Mouse (Mus musculus): ENCODE measurements around the gene Ddx1. TPM values are rescaled to one million over a fixed set of nuclear protein-coding genes. Genes with fewer than 3 reads are reported as not detected.

The Ddx1 gene
- total and polyA plus RNA-seq, 3 experiments = 75.8 to 242 (median 117) TPM

DNA sequence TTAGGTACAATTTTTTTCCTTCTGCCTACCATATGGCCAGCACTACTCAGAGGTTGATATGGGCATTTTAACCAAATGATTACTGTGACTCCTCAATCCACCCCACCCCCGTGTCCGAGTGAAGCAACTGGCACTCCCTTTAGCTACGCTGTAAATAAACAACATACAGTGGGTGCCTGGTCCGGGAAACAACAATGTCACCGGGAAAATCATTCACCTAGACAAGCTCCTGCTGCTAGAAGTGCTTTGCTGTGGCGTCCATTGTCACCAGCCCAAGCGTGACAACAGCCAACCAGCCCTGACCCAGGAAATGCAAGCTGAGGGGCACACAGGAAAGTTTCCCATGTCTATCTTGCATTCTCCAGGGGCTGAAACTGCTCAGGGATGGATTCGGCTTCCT lies 66.8 kb downstream of the Ddx1 start:
- dilution Hi-C loops (cut with MboI; ENCODE audit: extremely low pct_ligation_motif_present, extremely low pct_unique_long_range_greater_than_20kb, low sequenced_read_pairs) = no loop called here
- no peak overlapping the region for H3K4me2 ChIP-seq (ENCODE audit: insufficient read depth, low read depth, poor library complexity, severe bottlenecking)
- no peak overlapping the region for H3K27ac ChIP-seq (ENCODE audit: insufficient read depth, low read depth)
- H3K36me3 ChIP-seq (replicated peaks in 1 of 2; ENCODE audit: control insufficient read depth in 1 of 2, insufficient read depth in 1 of 2, low read length in 1 of 2) = no peaks in the 10 kb centered on the region
- no peak for DNase-seq (ENCODE audit: extremely low read depth)
- no peak overlapping the region for H3K9ac ChIP-seq (ENCODE audit: insufficient read depth, low read depth)
- no peaks in the 10 kb centered on the region for H3K27me3 ChIP-seq (replicated peaks)
- no peak for TF ChIP-seq UBTF (IDR thresholded peaks at IDR 0.05; ENCODE audit: low read depth, low read length)
- no peak for TF ChIP-seq NELFE (IDR thresholded peaks at IDR 0.05; ENCODE audit: low read depth, low read length)
- no peak for TF ChIP-seq RAD21 (IDR thresholded peaks at IDR 0.05; ENCODE audit: low read depth, low read length)
- no peak for TF ChIP-seq ELF1 (IDR thresholded peaks at IDR 0.05; ENCODE audit: low read depth, low read length)
- no peak for TF ChIP-seq MAX (IDR thresholded peaks at IDR 0.05; ENCODE audit: low read length)
- no peak for TF ChIP-seq MAFK (IDR thresholded peaks at IDR 0.05; ENCODE audit: insufficient replicate concordance, low read length)
- TF ChIP-seq CHD1 (IDR thresholded peaks at IDR 0.05; ENCODE audit: low read depth, low read length) = no peak
- no peak for TF ChIP-seq USF2 (conservative IDR thresholded peaks at IDR 0.05; ENCODE audit: low read depth, low read length)
- TF ChIP-seq ZKSCAN1 (IDR thresholded peaks at IDR 0.05; ENCODE audit: borderline replicate concordance, low read depth, low read length) = no peak
- TF ChIP-seq SMC3 (IDR thresholded peaks at IDR 0.05; ENCODE audit: low read depth, low read length) = no peak
- no peak for TF ChIP-seq BHLHE40 (IDR thresholded peaks at IDR 0.05; ENCODE audit: low read depth, low read length)
- no peak for TF ChIP-seq TBP (conservative IDR thresholded peaks at IDR 0.05; ENCODE audit: low read depth, low read length)
- no peak for TF ChIP-seq SIN3A (IDR thresholded peaks at IDR 0.05; ENCODE audit: low read length)
- no peak for TF ChIP-seq CTCF (conservative IDR thresholded peaks at IDR 0.05 in 1 of 2, IDR thresholded peaks at IDR 0.05 in 1 of 2; ENCODE audit: low read depth in 2 of 2, low read length in 2 of 2)
- no peak for TF ChIP-seq NRF1 (IDR thresholded peaks at IDR 0.05; ENCODE audit: low read depth, low read length)
- no peak for TF ChIP-seq ZC3H11A (IDR thresholded peaks at IDR 0.05; ENCODE audit: low read depth, low read length)
- no peaks in the 10 kb centered on the region for H3K9me3 ChIP-seq (replicated peaks; ENCODE audit: low read length)
- in situ Hi-C loops (cut with MboI; ENCODE audit: low pct_ligation_motif_present, low pct_unique_long_range_greater_than_20kb, low sequenced_read_pairs) = no loop called here
- H3K4me3 ChIP-seq (replicated peaks in 1 of 3; ENCODE audit: low read depth in 2 of 3, low read length in 2 of 3, poor library complexity in 1 of 3) = no peak overlapping the region
- H3K4me1 ChIP-seq (ENCODE audit: control insufficient read depth in 1 of 2, insufficient read depth in 2 of 2) = peaks cover 0 to 14% of the 10 kb centered on the region in 2 experiments; a peak in 2 of 4 replicates
- no peaks in the 10 kb centered on the region for H3K79me2 ChIP-seq (replicated peaks; ENCODE audit: control insufficient read depth, extremely low read depth, insufficient read depth, poor library complexity, severe bottlenecking)

DNA sequence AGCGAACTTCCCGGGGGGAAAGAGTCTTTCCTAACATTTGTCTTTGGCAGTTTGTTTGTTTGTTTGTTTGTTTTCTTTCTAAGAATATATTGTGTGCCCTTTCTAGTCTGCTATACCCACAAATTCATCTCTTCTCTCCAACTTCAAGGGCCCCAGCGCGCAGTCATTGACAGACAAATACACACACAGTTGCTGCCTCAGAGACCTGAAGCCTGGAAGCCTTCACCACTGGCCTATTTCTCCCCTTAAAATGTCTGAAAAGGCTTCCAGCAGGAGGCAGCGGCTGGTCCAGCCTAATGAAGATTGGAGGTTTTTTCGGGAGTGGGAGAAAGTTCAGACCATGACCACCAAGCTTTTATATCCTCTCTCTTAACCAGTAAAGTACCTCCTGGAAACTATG lies 67.3 kb downstream of the Ddx1 start:
- Histone ChIP-seq H3K79me2 (replicated peaks; ENCODE audit: control insufficient read depth, extremely low read depth, insufficient read depth, poor library complexity, severe bottlenecking) (no peaks in the 10 kb centered on the region), H3K9me3 (replicated peaks; ENCODE audit: low read length) (no peaks in the 10 kb centered on the region), H3K27ac (ENCODE audit: insufficient read depth, low read depth) (no peak overlapping the region), H3K4me1 (ENCODE audit: control insufficient read depth in 1 of 2, insufficient read depth in 2 of 2) (peaks cover 0 to 14% of the 10 kb centered on the region in 2 experiments; a peak in 2 of 4 replicates), H3K9ac (ENCODE audit: insufficient read depth, low read depth) (no peak overlapping the region), H3K36me3 (replicated peaks in 1 of 2; ENCODE audit: control insufficient read depth in 1 of 2, insufficient read depth in 1 of 2, low read length in 1 of 2) (no peaks in the 10 kb centered on the region), H3K27me3 (replicated peaks) (no peaks in the 10 kb centered on the region), H3K4me3 (replicated peaks in 1 of 3; ENCODE audit: low read depth in 2 of 3, low read length in 2 of 3, poor library complexity in 1 of 3) (no peak overlapping the region), H3K4me2 (ENCODE audit: insufficient read depth, low read depth, poor library complexity, severe bottlenecking) (no peak overlapping the region)
- dilution Hi-C loops (cut with MboI; ENCODE audit: extremely low pct_ligation_motif_present, extremely low pct_unique_long_range_greater_than_20kb, low sequenced_read_pairs) = no loop called here
- TF ChIP-seq ZMIZ1 (IDR thresholded peaks at IDR 0.05; ENCODE audit: low read depth, low read length) (no peak), GABPA (IDR thresholded peaks at IDR 0.05; ENCODE audit: insufficient replicate concordance, low read depth, low read length) (no peak), MAFK (IDR thresholded peaks at IDR 0.05; ENCODE audit: insufficient replicate concordance, low read length) (no peak)
- no peak for DNase-seq (ENCODE audit: extremely low read depth)
- in situ Hi-C loops (cut with MboI; ENCODE audit: low pct_ligation_motif_present, low pct_unique_long_range_greater_than_20kb, low sequenced_read_pairs) = no loop called here

Measured in CH12.LX (cell line).